Comparison of ENCODE assay signal across 8 mouse cellular contexts in genomic region chr10:41809080-41809770, GRCm38 (mm10). TPM values are rescaled to one million over a fixed set of nuclear protein-coding genes. Genes with fewer than 3 reads are reported as not detected.
DNase-seq lines count a peak whose midpoint lies in the region; ATAC-seq lines count a peak whose summit lies in the region.

No protein-coding gene starts in this region.

- peak; percentile 89 for ATAC-seq in hindbrain, embryonic 15.5 days (ENCODE audit: low FRiP score, low read depth)
- peak; percentile 74 for ATAC-seq in limb, embryonic 15.5 days (ENCODE audit: insufficient number of reproducible peaks, low FRiP score, low TSS enrichment, low read depth)
- peak; percentile 91 for ATAC-seq in midbrain, embryonic 15.5 days (replicated peaks)

- no peaks in the 10 kb centered on the region for H3K9me3 ChIP-seq in hindbrain, embryonic 15.5 days
- H3K9me3 ChIP-seq in limb, embryonic 15.5 days, result no peaks in the 10 kb centered on the region
- no peaks in the 10 kb centered on the region for H3K9me3 ChIP-seq in midbrain, embryonic 15.5 days

- peak overlapping the region; percentile 81 for H3K4me2 ChIP-seq in hindbrain, embryonic 15.5 days
- H3K4me2 ChIP-seq in limb, embryonic 15.5 days, result peak overlapping the region; percentile 72
- peak overlapping the region; percentile 80 for H3K4me2 ChIP-seq in midbrain, embryonic 15.5 days

- peaks cover 34% of the 10 kb centered on the region for H3K4me1 ChIP-seq in hindbrain, embryonic 15.5 days (replicated peaks)
- H3K4me1 ChIP-seq in limb, embryonic 15.5 days, result peaks cover 13% of the 10 kb centered on the region
- peaks cover 34% of the 10 kb centered on the region for H3K4me1 ChIP-seq in midbrain, embryonic 15.5 days

- peak overlapping the region; percentile 77 for H3K4me3 ChIP-seq in hindbrain, embryonic 15.5 days
- peak overlapping the region; percentile 69 for H3K4me3 ChIP-seq in limb, embryonic 15.5 days
- peak overlapping the region; percentile 97 for H3K4me3 ChIP-seq in midbrain, embryonic 15.5 days

- peak; percentile 80 for DNase-seq in ovary, adult 18-20 months (ENCODE audit: low spot score)
- no peak for DNase-seq in ovary, postnatal 10 days (ENCODE audit: low spot score)
- DNase-seq in cerebellum, adult 9-11 months, result peak; percentile 92
- DNase-seq in forelimb bud, embryonic 11.5 days (ENCODE audit: low read depth, low spot score), result peak; percentile 93
- DNase-seq in testis, postnatal 10 days (ENCODE audit: low spot score), result peak; percentile 82

- peak overlapping the region; percentile 84 for H3K9ac ChIP-seq in hindbrain, embryonic 15.5 days
- H3K9ac ChIP-seq in limb, embryonic 15.5 days, result peak overlapping the region; percentile 57; the same call in 1 of the 2 replicates
- H3K9ac ChIP-seq in midbrain, embryonic 15.5 days, result peak overlapping the region; percentile 92

- WGBS in hindbrain, embryonic 15.5 days, result 2% methylated on average over 25 of the region's 25 CpGs
- 3% methylated on average over 25 of the region's 25 CpGs for WGBS in limb, embryonic 15.5 days
- WGBS in midbrain, embryonic 15.5 days, result 1% methylated on average over 25 of the region's 25 CpGs

- no peaks in the 10 kb centered on the region for H3K36me3 ChIP-seq in hindbrain, embryonic 15.5 days
- no peaks in the 10 kb centered on the region for H3K36me3 ChIP-seq in limb, embryonic 15.5 days
- no peaks in the 10 kb centered on the region for H3K36me3 ChIP-seq in midbrain, embryonic 15.5 days (replicated peaks)

- H3K27ac ChIP-seq in hindbrain, embryonic 15.5 days (replicated peaks), result peak overlapping the region; percentile 96
- H3K27ac ChIP-seq in limb, embryonic 15.5 days, result peak overlapping the region; percentile 97
- peak overlapping the region; percentile 97 for H3K27ac ChIP-seq in midbrain, embryonic 15.5 days

- no peaks in the 10 kb centered on the region for H3K27me3 ChIP-seq in hindbrain, embryonic 15.5 days
- H3K27me3 ChIP-seq in limb, embryonic 15.5 days, result no peaks in the 10 kb centered on the region
- H3K27me3 ChIP-seq in midbrain, embryonic 15.5 days (replicated peaks), result no peaks in the 10 kb centered on the region

RNA-seq across cellular contexts. Expression of gene Cep57l1, which starts 0.4 kb away (rescaled TPM):
- polyA plus RNA-seq in hindbrain, embryonic 15.5 days (2015; fragmentation: Nextera tagmentation; extraction: Ambion mirVana), result 14.7 and 14.9 TPM in 2 replicates
- polyA plus RNA-seq in limb, embryonic 15.5 days (2015; fragmentation: Nextera tagmentation; extraction: Ambion mirVana), result 20.9 and 22.3 TPM in 2 replicates
- 15.8 TPM in 2 replicates for polyA plus RNA-seq in midbrain, embryonic 15.5 days (2015; fragmentation: Nextera tagmentation; extraction: Ambion mirVana)

RNA-seq across cellular contexts. Expression of gene Sesn1, which starts 0.5 kb away (rescaled TPM):
- 33.6 and 37.4 TPM in 2 replicates for polyA plus RNA-seq in hindbrain, embryonic 15.5 days (2015; fragmentation: Nextera tagmentation; extraction: Ambion mirVana)
- 47.6 and 53.8 TPM in 2 replicates for polyA plus RNA-seq in limb, embryonic 15.5 days (2015; fragmentation: Nextera tagmentation; extraction: Ambion mirVana)
- polyA plus RNA-seq in midbrain, embryonic 15.5 days (2015; fragmentation: Nextera tagmentation; extraction: Ambion mirVana), result 33.9 and 35.4 TPM in 2 replicates
